Mouse (Mus musculus) ES-Bruce4 (cell line): Measurements from ENCODE around the gene Prss30.

Experiments used
- CTCF ChIP-seq: IDR thresholded peaks from one replicate; pipeline ENCODE4 v1.8.1; 2011; ENCODE audit warnings: low read depth, low read length
- EP300 ChIP-seq: IDR thresholded peaks from 2 replicates; pipeline ENCODE4 v1.6.1; 2011; ENCODE audit warnings: low read depth, low read length; ENCODE audit not compliant: insufficient read depth

DNA sequence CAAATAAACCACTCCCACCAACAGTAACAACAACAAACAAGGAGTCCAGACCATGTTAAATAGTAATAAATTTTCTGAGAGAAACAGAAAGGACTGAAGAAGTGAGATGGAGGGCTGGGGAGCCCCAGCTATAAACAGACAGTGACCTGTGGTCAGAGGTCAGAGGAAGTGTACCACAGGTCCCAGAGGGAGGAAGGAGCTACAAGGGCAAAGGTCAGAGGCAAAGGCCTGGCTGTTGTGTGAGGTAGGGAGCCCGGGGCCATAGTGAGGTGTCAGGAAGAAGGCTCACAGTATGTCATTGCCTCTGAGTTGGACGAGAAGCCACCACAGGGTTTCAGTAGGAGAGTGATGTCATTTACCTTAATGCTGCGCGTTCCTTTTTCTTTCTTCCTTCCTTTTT, 2.5 kb upstream of the Prss30 start:
- TF ChIP-seq EP300 (no peak), CTCF (no peak)
